Mouse (Mus musculus) A20 (cell line): Measurements from ENCODE around the gene Sacm1l.
A peak's percentile ranks its signal among the peaks of the same experiment; 100 is the strongest.

Experiments
- DNase-seq: peaks from one replicate; pipeline ENCODE4 v3.0.0-alpha.2; 2011; ENCODE audit warnings: low read depth, low spot score

Sacm1l gene

GRCm38 (mm10) chr9:123509638-123510604 is 19.6 kb upstream of the Sacm1l start:
- peak; percentile 37 for DNase-seq

GRCm38 (mm10) chr9:123510926-123511325 is 18.6 kb upstream of the Sacm1l start:
- no peak for DNase-seq

GRCm38 (mm10) chr9:123512482-123512881 is 17.1 kb upstream of the Sacm1l start:
- DNase-seq: no peak

GRCm38 (mm10) chr9:123515087-123515486 is 14.5 kb upstream of the Sacm1l start:
- DNase-seq: no peak

GRCm38 (mm10) chr9:123516641-123517385 is 12.7 kb upstream of the Sacm1l start:
- no peak for DNase-seq

GRCm38 (mm10) chr9:123518969-123519894 is 10.3 kb upstream of the Sacm1l start:
- no peak for DNase-seq

GRCm38 (mm10) chr9:123520735-123521134 is 8.8 kb upstream of the Sacm1l start:
- no peak for DNase-seq

GRCm38 (mm10) chr9:123523676-123524075 is 5.9 kb upstream of the Sacm1l start:
- peak; percentile 62 for DNase-seq

- DNase-seq: peak; percentile 78
Observed at GRCm38 (mm10) chr9:123525095-123525494, 4.5 kb upstream of the Sacm1l start.

- no peak for DNase-seq
Observed at GRCm38 (mm10) chr9:123526502-123526901, 3.1 kb upstream of the Sacm1l start.

- DNase-seq: peak; percentile 55
Observed at GRCm38 (mm10) chr9:123528087-123528925, 1.3 kb upstream of the Sacm1l start.

GRCm38 (mm10) chr9:123528926-123529295 is 648 bp upstream of the Sacm1l start:
- DNase-seq: no peak

GRCm38 (mm10) chr9:123530158-123530475 is 558 bp downstream of the Sacm1l start:
- no peak for DNase-seq

- peak; percentile 44 for DNase-seq
Observed at GRCm38 (mm10) chr9:123530566-123531130, 1.1 kb downstream of the Sacm1l start.

GRCm38 (mm10) chr9:123531234-123531633 is 1.7 kb downstream of the Sacm1l start:
- no peak for DNase-seq

GRCm38 (mm10) chr9:123536613-123537012 is 7.1 kb downstream of the Sacm1l start:
- no peak for DNase-seq

- DNase-seq: peak; percentile 41
Observed at GRCm38 (mm10) chr9:123538189-123538588, 8.6 kb downstream of the Sacm1l start.

GRCm38 (mm10) chr9:123539093-123539492 is 9.5 kb downstream of the Sacm1l start:
- DNase-seq: peak; percentile 55

GRCm38 (mm10) chr9:123539823-123540222 is 10.3 kb downstream of the Sacm1l start:
- DNase-seq: no peak

GRCm38 (mm10) chr9:123554599-123554998 is 25.0 kb downstream of the Sacm1l start:
- DNase-seq: no peak
